In the genomic region with DNA sequence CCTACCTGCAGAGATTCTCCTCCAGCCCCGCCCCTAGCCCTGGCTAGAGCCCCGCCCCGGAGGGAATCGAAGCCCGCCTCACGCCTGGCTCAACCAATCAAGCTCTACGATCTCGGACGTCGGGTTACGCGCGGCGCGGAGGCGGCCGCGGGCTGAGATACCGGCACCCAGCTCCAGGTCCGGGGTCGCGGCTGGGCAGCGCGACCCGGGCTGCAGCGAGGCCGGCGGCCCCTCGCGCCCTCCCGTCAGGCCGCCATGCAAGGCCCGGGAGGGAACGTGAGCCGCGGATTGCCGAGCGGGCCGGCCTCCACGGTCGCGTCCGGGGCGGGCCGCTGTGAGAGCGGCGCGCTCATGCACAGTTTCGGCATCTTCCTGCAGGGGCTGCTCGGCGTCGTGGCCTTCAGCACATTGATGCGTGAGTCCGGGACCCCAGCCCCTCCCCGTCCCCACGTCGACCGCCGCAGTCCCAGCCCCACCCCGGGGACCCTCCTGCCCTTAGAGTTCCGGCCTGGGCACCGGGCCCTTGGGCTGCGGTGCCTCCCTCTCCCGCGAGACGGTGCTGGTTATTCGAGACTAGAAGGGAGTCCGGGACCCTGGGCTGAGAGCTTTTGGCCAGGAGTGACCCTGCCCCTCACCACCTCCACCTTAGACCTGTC, we compare ENCODE assay signal across 8 mouse cellular contexts. TPM values are rescaled to one million over a fixed set of nuclear protein-coding genes. Genes with fewer than 3 reads are reported as not detected.
DNase-seq lines count a peak whose midpoint lies in the region; ATAC-seq and TF ChIP-seq lines count a peak whose summit lies in the region.

Tmem110 (plus strand) TSS at position 115 of the 656 bp plus-strand sequence.

- H3K36me3 ChIP-seq in hindbrain, embryonic 16.5 days (ENCODE audit: control insufficient read depth, insufficient read depth, low read length): no peaks in the 10 kb centered on the region

- H3K4me2 ChIP-seq in hindbrain, embryonic 16.5 days (ENCODE audit: low read length): peak within 1 kb of the TSS; percentile 84

- peak within 1 kb of the TSS; percentile 82 for H3K9ac ChIP-seq in hindbrain, embryonic 16.5 days (ENCODE audit: low read depth, low read length)

- H3K27ac ChIP-seq in hindbrain, embryonic 16.5 days (ENCODE audit: low read depth, low read length): peak within 1 kb of the TSS; percentile 72
- peak within 1 kb of the TSS; percentile 76 for H3K27ac ChIP-seq in left cerebral cortex, adult 2 months

- DNase-seq in T-cell, adult 2 months (ENCODE audit: low spot score): peak; percentile 84
- DNase-seq in cerebellum, postnatal 36 days: peak; percentile 86 to 92
- DNase-seq in gastrocnemius, adult 18-20 months (ENCODE audit: low spot score): peak; percentile 84
- DNase-seq in left cerebral cortex, adult 2 months (ENCODE audit: extremely low spot score in 1 of 2, low spot score in 2 of 2): peak; percentile 86 to 88
- DNase-seq in right cerebral cortex, adult 2 months (ENCODE audit: low spot score in 2 of 2): peak; percentile 88 to 89
- peak; percentile 92 for DNase-seq in urinary bladder, postnatal 14 days (ENCODE audit: low spot score)

- peak; percentile 48 for TF ChIP-seq CTCF in left cerebral cortex, adult 2 months (IDR thresholded peaks at IDR 0.05)

- ATAC-seq in hindbrain, embryonic 16.5 days: peak; percentile 98
- peak; percentile 87 for ATAC-seq in megakaryocyte, adult 5-6 weeks (ENCODE audit: poor library complexity, severe bottlenecking)

- H3K27me3 ChIP-seq in hindbrain, embryonic 16.5 days (replicated peaks; ENCODE audit: control insufficient read depth, insufficient read depth, low read length): no peaks in the 10 kb centered on the region

- peaks cover 13% of the 10 kb centered on the region for H3K4me1 ChIP-seq in hindbrain, embryonic 16.5 days (ENCODE audit: control insufficient read depth, insufficient read depth, low read depth, low read length)

- under 1% methylated on average over 44 of the region's 68 CpGs for WGBS in hindbrain, embryonic 16.5 days

- no peaks in the 10 kb centered on the region for H3K9me3 ChIP-seq in hindbrain, embryonic 16.5 days (ENCODE audit: control insufficient read depth, low read length)

- H3K4me3 ChIP-seq in hindbrain, embryonic 16.5 days (ENCODE audit: low read length): peak within 1 kb of the TSS; percentile 68
- peak within 1 kb of the TSS; percentile 73 for H3K4me3 ChIP-seq in left cerebral cortex, adult 2 months

- intact Hi-C loops in left cerebral cortex, adult 2 months (cut with DNase I): loop anchor here (5.0 kb wide), 2 partner anchors 42 to 117 kb away; partner anchors contain the start of gene Itih1

RNA-seq across cellular contexts. Expression of gene Tmem110, which starts in this region (rescaled TPM):
- 10 to 100 TPM in 1 of 2 experiments, 1 to 10 TPM in 1; 5.9 to 10.2 TPM for total RNA-seq in gastrocnemius, adult 18-20 months (2021)
- polyA plus RNA-seq in hindbrain, embryonic 16.5 days (2015; fragmentation: Nextera tagmentation; extraction: Ambion mirVana): 19.6 and 21.9 TPM in 2 replicates
- 10 to 100 TPM; 22.9 to 24.1 TPM for total RNA-seq in left cerebral cortex, adult 2 months (2021)
- 7.9 and 9.0 TPM in 2 replicates for total RNA-seq in megakaryocyte, adult 5-6 weeks (2015)
- total RNA-seq in megakaryocyte, adult 5-6 weeks (2017): 12.0 and 12.2 TPM in 2 replicates

Comparison
In these comparisons a context has a peak if more than half of its experiments do, and no peak if none do; other contexts are left out.
1. Peak in every context shown above with its lines: DNase-seq, ATAC-seq, H3K4me3 ChIP-seq and H3K27ac ChIP-seq.